Mouse (Mus musculus) heart, adult 2 months (tissue): ENCODE measurements at regions not wholly inside any gene's neighbourhood (a gene's known extent, or its start where the extent isn't known, plus 50 kb on each side); places are given as distances from the start of the nearest gene placed in this dataset.

Experiments used
- DNase-seq, 2 experiments: peaks; one replicate each; pipeline ENCODE4 v3.0.0; 2021
- H3K27ac ChIP-seq: fragments of 200-600 bp; 2 replicates; pipeline ENCODE4 v1.8.1; 2022
- H3K27me3 ChIP-seq: fragments of 200-500 bp; 2 replicates; pipeline ENCODE4 v1.6.1; 2012; ENCODE audit warnings: mild to moderate bottlenecking, low read length, inconsistent platforms, mixed read lengths; ENCODE audit not compliant: control insufficient read depth, insufficient read depth
- H3K36me3 ChIP-seq: fragments of 200-500 bp; 2 replicates; pipeline ENCODE4 v1.6.1; 2012; ENCODE audit warnings: low read length, inconsistent platforms; ENCODE audit not compliant: control insufficient read depth, insufficient read depth
- H3K4me1 ChIP-seq: fragments of 200-500 bp; 2 replicates; pipeline ENCODE4 v1.6.1; 2011; ENCODE audit warnings: low read length; ENCODE audit not compliant: control insufficient read depth, insufficient read depth
- H3K4me3 ChIP-seq: fragments of 200-600 bp; 2 replicates; pipeline ENCODE4 v1.8.1; 2022
- H3K79me2 ChIP-seq: fragments of 200-500 bp; replicated peaks from 2 replicates; pipeline ENCODE4 v1.6.1; 2012; ENCODE audit warnings: mild to moderate bottlenecking, inconsistent platforms, low read length, moderate library complexity, mixed read lengths; ENCODE audit not compliant: control insufficient read depth, insufficient read depth
- H3K9ac ChIP-seq: fragments of 200-500 bp; 2 replicates; pipeline ENCODE4 v1.6.1; 2012; ENCODE audit warnings: low read depth, mild to moderate bottlenecking, control low read depth, inconsistent platforms, low read length, mixed read lengths
- CTCF ChIP-seq: fragments of 200-600 bp; IDR thresholded peaks from 2 replicates; pipeline ENCODE4 v1.8.1; 2022; ENCODE audit warnings: antibody characterized with exemption, mild to moderate bottlenecking, moderate library complexity
- EP300 ChIP-seq: fragments of 200-500 bp; IDR thresholded peaks from 2 replicates; pipeline ENCODE4 v1.6.1; 2011; ENCODE audit warnings: low read depth, low read length, control low read depth; ENCODE audit not compliant: insufficient read depth
- POLR2A ChIP-seq: fragments of 200-500 bp; IDR thresholded peaks from 2 replicates; pipeline ENCODE4 v1.6.1; 2011; ENCODE audit warnings: mild to moderate bottlenecking, low read depth, low read length, control low read depth; ENCODE audit not compliant: insufficient read depth
- WGBS: fragments of 180-500 bp; shearing (Covaris S2); methylation state at CpG from one replicate; pipeline ENCODE4 v1.1.7; 2018; 5-methylcytosine and 5-hydroxymethylcytosine counted together
- intact Hi-C: fragments of 180-260 bp; cut with DNase I; formaldehyde crosslinking; loops from one replicate; pipeline ENCODE4 v1.15.1; 2025

- WGBS = 26% methylated on average over 5 of the region's 5 CpGs
- DNase-seq = no peak
- Histone ChIP-seq H3K36me3 (no peaks in the 10 kb centered on the region), H3K79me2 (no peaks in the 10 kb centered on the region), H3K9ac (no peak overlapping the region), H3K27me3 (no peaks in the 10 kb centered on the region), H3K4me1 (peaks cover 12% of the 10 kb centered on the region), H3K27ac (peak overlapping the region; percentile 7), H3K4me3 (no peak overlapping the region)
- TF ChIP-seq EP300 (0 out of 2 replicates have a peak, but pooled peaks have one; percentile 34), CTCF (no peak), POLR2A (no peak)
- intact Hi-C loops = loop anchor here (10.0 kb wide), 1 partner anchor 78 kb away; no protein-coding TSS in a partner anchor
Observed at GRCm38 (mm10) chr16:25052917-25053343, 233.7 kb upstream of the Tprg start.

- H3K4me1 ChIP-seq = peaks cover 19% of the 10 kb centered on the region
- no peak overlapping the region for H3K4me3 ChIP-seq
- DNase-seq = no peak
- no peak overlapping the region for H3K27ac ChIP-seq
- H3K36me3 ChIP-seq = no peaks in the 10 kb centered on the region
- intact Hi-C loops = loop anchor here (10.0 kb wide), 1 partner anchor 80 kb away; no protein-coding TSS in a partner anchor
- TF ChIP-seq CTCF = no peak
- TF ChIP-seq POLR2A = no peak
- TF ChIP-seq EP300 = no peak
- H3K79me2 ChIP-seq = no peaks in the 10 kb centered on the region
- WGBS = 76% methylated on average over 2 of the region's 2 CpGs
- H3K27me3 ChIP-seq = no peaks in the 10 kb centered on the region
- H3K9ac ChIP-seq = no peak overlapping the region
Observed at GRCm38 (mm10) chr16:25054304-25054703, 232.3 kb upstream of the Tprg start.

GRCm38 (mm10) chr16:25055376-25055775 lies 231.2 kb upstream of the Tprg start:
- TF ChIP-seq EP300 = no peak
- TF ChIP-seq CTCF = no peak
- TF ChIP-seq POLR2A = no peak
- intact Hi-C loops = loop anchor here (10.0 kb wide), 1 partner anchor 81 kb away; no protein-coding TSS in a partner anchor
- peaks cover 17% of the 10 kb centered on the region for H3K4me1 ChIP-seq
- WGBS = 80% methylated on average over 9 of the region's 9 CpGs
- no peaks in the 10 kb centered on the region for H3K27me3 ChIP-seq
- H3K4me3 ChIP-seq = no peak overlapping the region
- no peak for DNase-seq
- H3K9ac ChIP-seq = no peak overlapping the region
- no peaks in the 10 kb centered on the region for H3K79me2 ChIP-seq
- H3K36me3 ChIP-seq = no peaks in the 10 kb centered on the region
- no peak overlapping the region for H3K27ac ChIP-seq

- Histone ChIP-seq H3K36me3 (no peaks in the 10 kb centered on the region), H3K4me1 (peaks cover 13% of the 10 kb centered on the region), H3K79me2 (no peaks in the 10 kb centered on the region), H3K27me3 (no peaks in the 10 kb centered on the region), H3K9ac (peak overlapping the region; percentile 92), H3K4me3 (peak overlapping the region; percentile 79), H3K27ac (peak overlapping the region; percentile 99)
- TF ChIP-seq CTCF = no peak
- no peak for TF ChIP-seq POLR2A
- 0 out of 2 replicates have a peak, but pooled peaks have one; percentile 12 for TF ChIP-seq EP300
- 51% methylated on average over 11 of the region's 11 CpGs for WGBS
- intact Hi-C loops = loop anchor here (10.0 kb wide), 1 partner anchor 83 kb away; no protein-coding TSS in a partner anchor
- DNase-seq = no peak
Observed at GRCm38 (mm10) chr16:25058051-25058747, 228.4 kb upstream of the Tprg start.

GRCm38 (mm10) chr16:25058812-25059501 lies 227.7 kb upstream of the Tprg start:
- H3K4me3 ChIP-seq = peak overlapping the region; percentile 79
- under 1% methylated on average over 36 of the region's 36 CpGs for whole genome bisulfite sequencing
- peak; percentile 97 to 98 for DNase-seq
- intact Hi-C loops = loop anchor here (1.0 to 10.0 kb wide), 3 partner anchors 48 to 1071 kb away; partner anchors contain the start of genes Bcl6 and Gm37419
- H3K4me1 ChIP-seq = peaks cover 11% of the 10 kb centered on the region
- TF ChIP-seq POLR2A (peak; percentile 92), CTCF (peak; percentile 28), EP300 (peak; percentile 100)
- H3K36me3 ChIP-seq = no peaks in the 10 kb centered on the region
- H3K9ac ChIP-seq = peak overlapping the region; percentile 92
- no peaks in the 10 kb centered on the region for H3K27me3 ChIP-seq
- peak overlapping the region; percentile 99 for H3K27ac ChIP-seq
- H3K79me2 ChIP-seq = no peaks in the 10 kb centered on the region

- Histone ChIP-seq H3K27ac (peak overlapping the region; percentile 99), H3K9ac (peak overlapping the region; percentile 51), H3K79me2 (no peaks in the 10 kb centered on the region), H3K36me3 (no peaks in the 10 kb centered on the region), H3K27me3 (no peaks in the 10 kb centered on the region), H3K4me1 (peaks cover 15% of the 10 kb centered on the region), H3K4me3 (peak overlapping the region; percentile 79)
- intact Hi-C loops = loop anchor here (1.0 to 10.0 kb wide), 3 partner anchors 48 to 1071 kb away; partner anchors contain the start of genes Bcl6 and Gm37419
- TF ChIP-seq POLR2A = peak; percentile 17; the same call in 1 of the 2 replicates
- TF ChIP-seq CTCF = no peak
- no peak for TF ChIP-seq EP300
- no peak for DNase-seq
- WGBS = 2% methylated on average over 12 of the region's 12 CpGs
Observed at GRCm38 (mm10) chr16:25059504-25059992, 227.1 kb upstream of the Tprg start.
